Mouse (Mus musculus) myocyte (in vitro differentiated cells): ENCODE measurements at regions not wholly inside any gene's neighbourhood (a gene's known extent, or its start where the extent isn't known, plus 50 kb on each side); places are given as distances from the start of the nearest gene placed in this dataset.
A peak's percentile ranks its signal among the peaks of the same experiment; 100 is the strongest.

Experiments used
- H3K27me3 ChIP-seq: one replicate; pipeline ENCODE4 v1.6.1; 2011; ENCODE audit not compliant: control insufficient read depth, insufficient read depth, insufficient read length
- H3K36me3 ChIP-seq: one replicate; pipeline ENCODE4 v1.6.1; 2011; ENCODE audit not compliant: control insufficient read depth, insufficient read depth
- H3K4me2 ChIP-seq: one replicate; pipeline ENCODE4 v1.6.1; 2011; ENCODE audit warnings: low read depth, control low read depth
- H3K4me3 ChIP-seq: one replicate; pipeline ENCODE4 v1.5.1; 2011; ENCODE audit warnings: mild to moderate bottlenecking, control low read depth, moderate library complexity
- H3K79me2 ChIP-seq: one replicate; pipeline ENCODE4 v1.6.1; 2011; ENCODE audit not compliant: control insufficient read depth, insufficient read depth
- H3ac ChIP-seq: one replicate; pipeline ENCODE4 v1.6.1; 2011; ENCODE audit not compliant: control insufficient read depth, insufficient read length
- CEBPB ChIP-seq: IDR thresholded peaks from 2 replicates; pipeline ENCODE4 v1.6.1; 2011; ENCODE audit warnings: mild to moderate bottlenecking, moderate library complexity; ENCODE audit not compliant: poor library complexity, insufficient read depth, severe bottlenecking
- E2F4 ChIP-seq: IDR thresholded peaks from one replicate; pipeline ENCODE4 v1.6.1; 2011; ENCODE audit warnings: mild to moderate bottlenecking, control low read depth, moderate library complexity; ENCODE audit not compliant: insufficient read depth
- MAX ChIP-seq: IDR thresholded peaks from one replicate; pipeline ENCODE4 v1.6.1; 2011; ENCODE audit warnings: low read depth, mild to moderate bottlenecking, control low read depth
- MYOD1 ChIP-seq, 3 experiments: IDR thresholded peaks; one replicate each; pipeline ENCODE4 v1.6.1; 2011; ENCODE audit warnings: control low read depth in 2 of 3, low read depth in 2 of 3, mild to moderate bottlenecking in 2 of 3, moderate library complexity in 1 of 3; ENCODE audit not compliant: insufficient read length in 2 of 3, control insufficient read depth in 1 of 3
- MYOG ChIP-seq, 3 experiments: IDR thresholded peaks; one replicate each; pipeline ENCODE4 v1.6.1; 2011; ENCODE audit warnings: control low read depth in 2 of 3, low read depth in 2 of 3, mild to moderate bottlenecking in 2 of 3; ENCODE audit not compliant: insufficient read length in 2 of 3, control insufficient read depth in 1 of 3, insufficient read depth in 1 of 3
- POLR2A ChIP-seq: IDR thresholded peaks from one replicate; pipeline ENCODE4 v1.6.1; 2011; ENCODE audit warnings: low read depth, mild to moderate bottlenecking, control low read depth, moderate library complexity; ENCODE audit not compliant: insufficient read length
- POLR2AphosphoS2 ChIP-seq: IDR thresholded peaks from one replicate; pipeline ENCODE4 v1.6.1; 2011; ENCODE audit warnings: low read depth, control low read depth; ENCODE audit not compliant: insufficient read length
- REST ChIP-seq: IDR thresholded peaks from one replicate; pipeline ENCODE4 v1.6.1; 2011; ENCODE audit warnings: mild to moderate bottlenecking, control low read depth, moderate library complexity; ENCODE audit not compliant: insufficient read depth, insufficient read length
- SRF ChIP-seq: IDR thresholded peaks from one replicate; pipeline ENCODE4 v1.6.1; 2011; ENCODE audit warnings: low read depth; ENCODE audit not compliant: control insufficient read depth, insufficient read length
- TCF12 ChIP-seq: IDR thresholded peaks from one replicate; pipeline ENCODE4 v1.6.1; 2011; ENCODE audit warnings: mild to moderate bottlenecking, control low read depth; ENCODE audit not compliant: poor library complexity, insufficient read depth, severe bottlenecking
- TCF3 ChIP-seq: IDR thresholded peaks from one replicate; pipeline ENCODE4 v1.6.1; 2011; ENCODE audit warnings: low read depth, control low read depth; ENCODE audit not compliant: insufficient read length
- USF1 ChIP-seq: IDR thresholded peaks from one replicate; pipeline ENCODE4 v1.6.1; 2011; ENCODE audit warnings: low read depth, mild to moderate bottlenecking, control low read depth, moderate library complexity

GRCm38 (mm10) chr10:44761324-44761723 is 233.0 kb upstream of the Prdm1 start:
- no peak overlapping the region for H3ac ChIP-seq
- H3K27me3 ChIP-seq: no peaks in the 10 kb centered on the region
- no peak overlapping the region for H3K4me2 ChIP-seq
- H3K79me2 ChIP-seq: no peaks in the 10 kb centered on the region
- H3K36me3 ChIP-seq: no peaks in the 10 kb centered on the region
- H3K4me3 ChIP-seq: no peak overlapping the region
- no peak for TF ChIP-seq MAX
- no peak for TF ChIP-seq CEBPB
- TF ChIP-seq REST: no peak
- TF ChIP-seq POLR2AphosphoS2: no peak
- no peak for TF ChIP-seq TCF12
- no peak for TF ChIP-seq USF1
- no peak for TF ChIP-seq MYOD1 (IDR thresholded peaks at IDR 0.05; ENCODE audit: control insufficient read depth in 1 of 3, insufficient read length in 2 of 3, low read depth in 2 of 3)
- TF ChIP-seq POLR2A: no peak
- TF ChIP-seq E2F4: no peak

DNA sequence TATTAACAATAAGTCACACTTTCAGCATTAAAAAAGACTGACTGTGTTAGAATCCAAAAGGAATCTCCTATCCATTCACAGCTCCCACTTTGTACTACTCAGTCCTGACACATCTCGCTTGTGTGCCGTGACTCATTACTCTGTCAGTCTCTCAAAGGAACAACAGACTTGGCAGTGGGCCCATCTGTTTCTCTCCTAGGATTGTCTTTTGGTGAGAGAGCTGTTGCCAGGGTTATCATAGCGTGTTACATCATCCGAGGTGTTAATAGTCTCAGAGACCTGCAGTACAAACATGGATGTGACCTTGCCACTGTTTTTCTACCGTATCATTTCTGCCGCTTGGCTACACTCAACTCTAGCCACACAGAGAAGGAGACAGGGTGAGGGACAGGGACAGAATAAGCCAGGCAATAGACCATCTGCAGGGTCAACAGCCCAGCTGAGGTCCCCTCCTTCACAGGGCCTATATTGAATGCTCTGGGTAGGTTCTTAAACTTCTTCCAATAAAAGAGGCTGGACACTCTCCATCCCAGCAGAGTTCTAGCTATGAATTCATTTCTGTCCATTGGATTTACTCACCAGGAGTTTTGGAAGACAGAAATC is 227.2 kb upstream of the Prdm1 start:
- Histone ChIP-seq H3K4me2 (peak overlapping the region; percentile 44), H3ac (no peak overlapping the region), H3K79me2 (no peaks in the 10 kb centered on the region), H3K36me3 (no peaks in the 10 kb centered on the region), H3K27me3 (no peaks in the 10 kb centered on the region), H3K4me3 (no peak overlapping the region)
- TF ChIP-seq CEBPB (peak; percentile 73), REST (no peak)

DNA sequence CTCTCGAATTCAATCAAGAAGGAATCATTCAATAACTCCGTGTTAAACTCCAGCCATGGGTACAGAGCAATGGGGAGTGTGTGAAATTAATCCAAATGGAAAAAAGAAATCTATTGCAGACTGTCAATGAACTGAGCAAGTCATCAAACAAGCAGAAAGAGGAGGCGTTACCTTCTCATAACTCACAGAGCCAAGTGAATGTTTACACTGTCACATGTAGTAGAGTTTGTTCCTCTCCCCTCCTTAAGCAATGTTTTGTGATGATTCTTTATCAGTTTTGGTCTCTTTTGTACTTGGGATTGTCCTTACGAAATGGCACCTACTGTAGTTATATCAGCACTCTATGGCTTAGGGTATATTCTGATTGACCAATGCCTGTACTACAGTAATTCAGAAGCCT is 226.6 kb upstream of the Prdm1 start:
- no peaks in the 10 kb centered on the region for H3K79me2 ChIP-seq
- no peak for TF ChIP-seq POLR2AphosphoS2
- TF ChIP-seq TCF12: no peak
- no peak for TF ChIP-seq CEBPB
- no peak for TF ChIP-seq MAX
- no peak for TF ChIP-seq USF1
- TF ChIP-seq REST: no peak
- no peak for TF ChIP-seq MYOG (IDR thresholded peaks at IDR 0.05; ENCODE audit: control insufficient read depth in 1 of 3, insufficient read depth in 1 of 3, insufficient read length in 2 of 3, low read depth in 2 of 3)
- TF ChIP-seq SRF: no peak
- TF ChIP-seq E2F4: no peak
- TF ChIP-seq TCF3: no peak
- TF ChIP-seq MYOD1 (IDR thresholded peaks at IDR 0.05; ENCODE audit: control insufficient read depth in 1 of 3, insufficient read length in 2 of 3, low read depth in 2 of 3): no peak
- TF ChIP-seq POLR2A: no peak
- no peak overlapping the region for H3K4me3 ChIP-seq
- no peaks in the 10 kb centered on the region for H3K36me3 ChIP-seq
- H3ac ChIP-seq: no peak overlapping the region
- no peaks in the 10 kb centered on the region for H3K27me3 ChIP-seq
- peak overlapping the region; percentile 44 for H3K4me2 ChIP-seq

- Histone ChIP-seq H3K79me2 (no peaks in the 10 kb centered on the region), H3K36me3 (no peaks in the 10 kb centered on the region), H3K4me3 (no peak overlapping the region), H3K4me2 (peak overlapping the region; percentile 1), H3K27me3 (no peaks in the 10 kb centered on the region), H3ac (no peak overlapping the region)
- TF ChIP-seq POLR2AphosphoS2: no peak
- TF ChIP-seq USF1: no peak
- TF ChIP-seq MAX: no peak
- TF ChIP-seq MYOD1 (IDR thresholded peaks at IDR 0.05; ENCODE audit: control insufficient read depth in 1 of 3, insufficient read length in 2 of 3, low read depth in 2 of 3): no peak
- TF ChIP-seq CEBPB: peak; percentile 85
Measured at GRCm38 (mm10) chr10:44752719-44753390, 224.6 kb upstream of the Prdm1 start.

- TF ChIP-seq TCF3 (no peak), POLR2AphosphoS2 (no peak), USF1 (no peak), TCF12 (no peak), E2F4 (no peak), REST (no peak), SRF (no peak), CEBPB (no peak), MYOD1 (IDR thresholded peaks at IDR 0.05; ENCODE audit: control insufficient read depth in 1 of 3, insufficient read length in 2 of 3, low read depth in 2 of 3) (no peak), MAX (no peak), MYOG (IDR thresholded peaks at IDR 0.05; ENCODE audit: control insufficient read depth in 1 of 3, insufficient read depth in 1 of 3, insufficient read length in 2 of 3, low read depth in 2 of 3) (no peak), POLR2A (no peak)
- Histone ChIP-seq H3K79me2 (no peaks in the 10 kb centered on the region), H3K4me3 (no peak overlapping the region), H3ac (no peak overlapping the region), H3K27me3 (no peaks in the 10 kb centered on the region), H3K4me2 (no peak overlapping the region), H3K36me3 (no peaks in the 10 kb centered on the region)
Measured at GRCm38 (mm10) chr10:44751061-44751460, 222.8 kb upstream of the Prdm1 start.
